Mouse (Mus musculus) c-Kit-positive CD71-negative TER-119-negative erythroid progenitor cells, embryonic 14.5 days (primary cell): ENCODE results near the gene Fchsd2.

Experiments
- DNase-seq: peaks from one replicate; pipeline ENCODE4 v3.0.0-alpha.2; 2013; ENCODE audit warnings: low read depth

Gene Fchsd2

GRCm38 (mm10) chr7:101318848-101319247, 226.2 kb downstream of the Fchsd2 start:
- no peak for DNase-seq

- no peak for DNase-seq
Observed at GRCm38 (mm10) chr7:101319796-101320195, 227.1 kb downstream of the Fchsd2 start.

GRCm38 (mm10) chr7:101320399-101321217, 227.9 kb downstream of the Fchsd2 start:
- no peak for DNase-seq

GRCm38 (mm10) chr7:101321218-101321827, 228.7 kb downstream of the Fchsd2 start:
- DNase-seq, result no peak

- DNase-seq, result no peak
Observed at GRCm38 (mm10) chr7:101323141-101323594, 230.5 kb downstream of the Fchsd2 start.

- DNase-seq, result no peak
Observed at GRCm38 (mm10) chr7:101324142-101324962, 231.7 kb downstream of the Fchsd2 start.

GRCm38 (mm10) chr7:101326006-101326405, 233.3 kb downstream of the Fchsd2 start:
- no peak for DNase-seq

- DNase-seq, result no peak
Observed at GRCm38 (mm10) chr7:101327263-101327662, 234.6 kb downstream of the Fchsd2 start.

- DNase-seq, result no peak
Observed at GRCm38 (mm10) chr7:101327786-101328185, 235.1 kb downstream of the Fchsd2 start.

GRCm38 (mm10) chr7:101328621-101329158, 236.0 kb downstream of the Fchsd2 start:
- DNase-seq, result no peak

GRCm38 (mm10) chr7:101329606-101330005, 236.9 kb downstream of the Fchsd2 start:
- no peak for DNase-seq

- no peak for DNase-seq
Observed at GRCm38 (mm10) chr7:101330074-101330840, 237.6 kb downstream of the Fchsd2 start.

GRCm38 (mm10) chr7:101330841-101331173, 238.1 kb downstream of the Fchsd2 start:
- DNase-seq, result no peak

GRCm38 (mm10) chr7:101332045-101332831, 239.6 kb downstream of the Fchsd2 start:
- DNase-seq, result no peak
